Mouse (Mus musculus) small intestine, adult 2 months (tissue): Measurements from ENCODE around the gene Adgrg3.

ENCODE experiments used
- CTCF ChIP-seq: fragments of 200-500 bp; IDR thresholded peaks from 2 replicates; pipeline ENCODE4 v1.5.1; 2012; ENCODE audit warnings: low read depth, mild to moderate bottlenecking, control low read depth, inconsistent platforms, low read length, moderate library complexity, mixed read lengths; ENCODE audit not compliant: insufficient replicate concordance, insufficient read length; ENCODE audit errors: extremely low read depth
- POLR2A ChIP-seq: fragments of 200-500 bp; IDR thresholded peaks from 2 replicates; pipeline ENCODE4 v1.6.1; 2012; ENCODE audit warnings: low read depth, mild to moderate bottlenecking, control low read depth, inconsistent platforms, low read length, moderate library complexity

DNA sequence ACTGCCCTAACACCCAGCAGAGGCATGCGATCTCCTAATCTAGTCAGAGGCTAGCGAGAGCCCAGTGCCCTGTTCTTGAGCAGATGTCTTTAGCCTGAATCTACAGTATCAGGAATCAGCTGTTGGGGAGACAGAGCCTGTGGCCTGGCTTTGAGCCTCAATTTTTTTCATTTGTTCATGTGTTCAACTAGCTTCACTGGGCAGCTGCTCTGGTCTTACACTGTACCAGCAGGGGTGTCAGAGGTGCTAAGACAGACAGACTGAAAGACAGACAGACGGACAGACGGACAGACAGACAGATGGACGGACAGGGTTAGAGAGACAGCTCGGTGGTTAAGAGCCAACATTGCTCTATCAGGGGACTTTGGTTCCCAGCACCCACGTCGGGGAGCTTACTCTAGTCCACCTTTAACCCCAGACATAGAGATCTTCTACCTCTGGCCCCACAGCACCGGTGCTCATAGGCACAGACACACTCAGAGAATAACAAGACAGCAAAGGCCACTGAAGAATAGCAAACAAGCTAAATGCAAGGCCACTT lies 26.0 kb upstream of the Adgrg3 start:
- TF ChIP-seq CTCF (no peak), POLR2A (no peak)
